Mouse (Mus musculus): ENCODE results near the gene Cyp4a10. TPM values are rescaled to one million over a fixed set of nuclear protein-coding genes. Genes with fewer than 3 reads are reported as not detected.
"Not testable (repeated sequence)": the region's sequence is repeated elsewhere in the genome, so short reads cannot be mapped to it uniquely, and the experiment has no call there.

Cyp4a10 gene
- polyA plus RNA-seq (2012; ENCODE audit: insufficient read depth, insufficient read length, missing spikeins), result not detected in 2 replicates

DNA sequence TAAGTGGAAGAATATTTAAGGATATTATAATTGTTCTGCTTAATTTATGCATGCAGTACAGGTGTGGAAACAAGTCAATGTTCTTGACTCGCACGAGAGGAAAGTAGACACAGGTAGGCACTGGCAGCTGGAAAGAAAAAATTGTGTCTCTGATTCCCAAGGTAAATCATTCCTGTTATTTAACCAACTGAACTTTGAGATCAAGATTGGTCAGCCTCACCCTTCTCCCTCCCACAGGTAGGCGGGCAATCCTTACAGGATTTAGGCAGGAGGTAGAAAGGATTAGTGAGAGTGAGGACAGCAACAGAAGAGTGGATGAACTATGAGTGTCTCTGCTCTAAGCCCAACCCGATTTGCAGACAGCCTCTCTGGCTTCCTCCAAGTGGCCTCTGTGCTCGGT lies at the start of gene Cyp4a10:
Cyp4a10 (plus strand) TSS at position 265 of the 400 bp plus-strand sequence.
- not testable (repeated sequence) for H3K4me1 ChIP-seq (ENCODE audit: control insufficient read depth, insufficient read depth, insufficient read length, low read length); H3K4me3 ChIP-seq (ENCODE audit: insufficient read depth, low read depth, low read length); H3K27ac ChIP-seq (replicated peaks; ENCODE audit: low read depth, low read length)

DNA sequence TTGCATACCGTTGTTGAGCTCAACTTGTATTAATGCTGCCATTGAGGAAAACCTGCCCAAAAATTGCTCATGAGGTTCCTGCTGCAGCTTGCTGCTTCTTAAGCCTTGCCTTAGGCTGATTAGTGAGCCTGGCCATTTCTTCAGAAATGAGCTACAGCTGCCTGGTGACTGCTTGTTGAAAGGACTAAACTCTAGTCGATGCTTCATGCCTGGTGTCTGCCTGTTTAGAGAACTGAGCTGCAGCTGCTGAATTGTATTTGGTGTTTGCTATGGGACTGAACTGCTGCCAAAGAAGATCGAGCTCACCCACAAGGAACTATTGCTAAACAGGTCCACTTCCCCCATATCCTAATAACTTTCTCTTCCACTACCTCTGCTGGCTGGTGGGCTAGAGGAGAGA lies 44.5 kb upstream of the Cyp4a10 start:
- H3K27ac ChIP-seq (replicated peaks; ENCODE audit: low read depth, low read length); H3K4me1 ChIP-seq (ENCODE audit: control insufficient read depth, insufficient read depth, insufficient read length, low read length); H3K4me3 ChIP-seq (ENCODE audit: insufficient read depth, low read depth, low read length): not testable (repeated sequence)

DNA sequence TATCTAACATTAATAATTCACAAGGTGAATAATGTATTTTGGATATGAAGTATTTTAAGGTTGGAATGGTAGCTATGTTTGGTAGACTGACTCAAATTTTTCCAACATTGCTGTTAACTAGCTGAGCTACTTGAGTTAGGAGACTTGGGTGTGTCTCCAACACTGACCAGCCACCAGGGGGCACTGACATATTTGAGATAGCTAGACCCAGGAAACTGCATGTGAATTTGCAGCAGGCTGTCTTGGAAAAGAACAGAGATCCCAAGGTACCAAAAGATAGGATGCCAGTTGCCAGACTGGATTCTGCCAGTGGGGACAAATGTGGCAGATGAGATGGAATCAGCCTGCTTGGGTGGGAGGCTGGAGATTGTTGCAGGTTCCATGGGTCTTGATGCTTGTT lies 42.0 kb upstream of the Cyp4a10 start:
- H3K4me3 ChIP-seq (ENCODE audit: insufficient read depth, low read depth, low read length); H3K4me1 ChIP-seq (ENCODE audit: control insufficient read depth, insufficient read depth, insufficient read length, low read length); H3K27ac ChIP-seq (replicated peaks; ENCODE audit: low read depth, low read length): not testable (repeated sequence)

DNA sequence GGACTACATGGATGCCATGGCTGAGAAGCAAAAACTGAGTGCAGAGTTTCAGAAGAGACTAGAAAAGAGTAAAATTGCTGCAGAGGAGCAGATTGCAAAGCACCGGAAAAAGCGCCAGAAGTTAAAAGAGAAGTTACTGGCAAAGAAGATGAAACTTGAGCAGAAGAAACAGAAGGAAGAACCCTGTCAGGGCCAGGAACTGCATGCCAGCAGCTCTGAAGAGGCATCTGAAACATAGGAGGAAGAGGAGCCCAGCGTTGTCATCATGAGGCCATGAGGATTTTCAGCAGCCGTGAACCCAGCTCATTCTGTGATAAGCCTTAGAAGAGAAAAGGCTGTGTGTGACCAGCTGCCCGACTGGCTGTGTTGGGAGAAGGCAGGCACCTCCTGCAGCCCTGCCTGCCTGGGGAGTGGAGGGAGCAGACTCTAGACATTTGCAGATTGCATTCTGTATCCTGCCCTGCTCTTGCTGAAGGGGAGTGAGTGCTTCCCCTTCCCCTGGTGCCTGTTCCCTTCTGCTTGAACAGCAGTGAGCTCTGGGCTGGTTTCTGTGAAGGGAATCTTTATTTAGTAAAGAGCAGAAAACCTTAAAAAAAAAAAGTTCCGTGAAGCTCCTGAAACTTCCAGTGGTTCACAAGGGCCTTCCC lies 36.9 kb upstream of the Cyp4a10 start:
- Histone ChIP-seq H3K27ac (replicated peaks; ENCODE audit: low read depth, low read length) (no peak overlapping the region), H3K4me1 (ENCODE audit: control insufficient read depth, insufficient read depth, insufficient read length, low read length) (no peaks in the 10 kb centered on the region; the same call in 1 of the 2 replicates), H3K4me3 (ENCODE audit: insufficient read depth, low read depth, low read length) (no peak overlapping the region)

DNA sequence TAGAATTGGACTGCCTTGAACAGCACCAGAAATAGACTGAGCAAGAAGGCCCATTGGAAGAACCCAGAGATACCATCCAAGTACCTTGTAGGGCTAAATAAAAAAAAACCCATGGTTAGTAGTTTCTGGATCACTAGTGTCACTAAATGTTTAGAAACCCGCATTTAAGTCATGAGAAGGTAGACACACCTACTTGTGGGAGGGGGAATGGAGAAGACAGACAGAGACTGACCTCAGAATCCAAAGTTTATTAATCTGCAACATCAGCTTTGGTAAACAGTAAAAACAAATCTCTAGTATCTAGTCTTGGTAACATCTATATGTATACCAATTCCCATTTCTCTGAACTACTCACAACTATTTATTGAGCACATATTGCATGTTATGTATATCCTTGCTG lies 22.1 kb upstream of the Cyp4a10 start, which contains the start of gene Cyp4a14:
Cyp4a14 (minus strand) TSS at position 142 of the 400 bp plus-strand sequence.
- Histone ChIP-seq H3K4me1 (ENCODE audit: control insufficient read depth, insufficient read depth, insufficient read length, low read length) (no peaks in the 10 kb centered on the region), H3K27ac (replicated peaks; ENCODE audit: low read depth, low read length) (no peak within 1 kb of the TSS), H3K4me3 (ENCODE audit: insufficient read depth, low read depth, low read length) (no peak within 1 kb of the TSS)

DNA sequence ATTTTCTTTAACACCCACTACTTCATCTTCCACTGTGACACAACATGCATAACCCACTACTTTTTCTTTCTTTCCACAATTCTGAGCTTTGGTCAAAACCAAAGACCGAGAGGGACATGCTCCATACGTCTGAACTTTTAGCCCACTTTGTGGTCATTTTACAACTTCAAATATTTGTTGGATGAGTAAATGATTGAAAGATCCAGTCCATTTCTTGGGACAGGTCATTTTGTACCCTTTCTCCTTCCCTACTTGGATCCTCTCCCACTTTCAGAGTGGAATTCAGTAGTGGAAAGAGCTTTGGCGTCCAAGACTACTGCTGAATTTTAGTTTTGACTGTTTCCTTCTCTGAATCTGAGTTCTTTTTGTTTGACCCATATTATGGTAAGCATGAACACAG lies 20.6 kb upstream of the Cyp4a10 start:
- no peaks in the 10 kb centered on the region for H3K4me1 ChIP-seq (ENCODE audit: control insufficient read depth, insufficient read depth, insufficient read length, low read length)
- peak overlapping the region; percentile 75 for H3K27ac ChIP-seq (replicated peaks; ENCODE audit: low read depth, low read length)
- H3K4me3 ChIP-seq (ENCODE audit: insufficient read depth, low read depth, low read length), result no peak overlapping the region

DNA sequence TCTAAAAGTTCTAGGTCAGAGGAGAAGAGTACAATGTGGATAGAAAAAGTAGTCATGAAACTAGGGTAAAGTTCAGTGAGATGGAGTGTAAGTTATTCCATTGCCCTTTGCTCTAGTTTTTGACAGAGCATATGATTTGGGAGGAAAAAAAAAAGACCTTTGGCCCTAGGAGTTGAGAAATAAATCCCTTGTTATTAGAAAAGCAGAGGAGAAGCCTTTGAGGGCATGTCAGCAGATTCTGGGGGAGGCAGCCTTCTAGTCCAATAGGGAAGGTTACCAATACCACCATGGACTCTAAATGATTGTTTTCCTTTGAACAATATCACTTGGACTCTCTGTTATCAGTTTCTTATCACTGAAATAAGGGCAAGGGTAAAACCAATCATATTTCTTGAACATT lies 4.1 kb upstream of the Cyp4a10 start:
- H3K4me3 ChIP-seq (ENCODE audit: insufficient read depth, low read depth, low read length); H3K4me1 ChIP-seq (ENCODE audit: control insufficient read depth, insufficient read depth, insufficient read length, low read length): not testable (repeated sequence)
- peak overlapping the region; percentile 99 for H3K27ac ChIP-seq (replicated peaks; ENCODE audit: low read depth, low read length)

DNA sequence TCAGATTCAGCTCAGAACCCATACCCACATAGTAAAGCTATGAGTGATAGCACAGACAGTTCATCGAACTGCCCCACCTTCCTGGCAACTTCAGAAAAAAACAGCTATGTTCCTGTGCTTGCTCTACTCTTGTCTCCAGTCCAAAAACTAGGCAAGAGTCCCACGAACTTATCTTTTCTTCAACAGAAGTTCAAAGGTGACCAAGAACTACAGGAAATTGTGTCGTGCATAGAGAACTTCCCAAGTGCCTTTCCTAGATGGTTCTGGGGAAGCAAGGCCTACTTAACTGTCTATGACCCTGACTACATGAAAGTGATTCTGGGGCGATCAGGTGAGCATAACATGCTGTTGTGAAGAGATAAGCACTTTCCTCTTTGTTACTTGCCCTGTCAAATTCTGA lies 1.4 kb downstream of the Cyp4a10 start:
- Histone ChIP-seq H3K4me3 (ENCODE audit: insufficient read depth, low read depth, low read length) (no peak overlapping the region), H3K27ac (replicated peaks; ENCODE audit: low read depth, low read length) (no peak overlapping the region), H3K4me1 (ENCODE audit: control insufficient read depth, insufficient read depth, insufficient read length, low read length) (no peaks in the 10 kb centered on the region)

DNA sequence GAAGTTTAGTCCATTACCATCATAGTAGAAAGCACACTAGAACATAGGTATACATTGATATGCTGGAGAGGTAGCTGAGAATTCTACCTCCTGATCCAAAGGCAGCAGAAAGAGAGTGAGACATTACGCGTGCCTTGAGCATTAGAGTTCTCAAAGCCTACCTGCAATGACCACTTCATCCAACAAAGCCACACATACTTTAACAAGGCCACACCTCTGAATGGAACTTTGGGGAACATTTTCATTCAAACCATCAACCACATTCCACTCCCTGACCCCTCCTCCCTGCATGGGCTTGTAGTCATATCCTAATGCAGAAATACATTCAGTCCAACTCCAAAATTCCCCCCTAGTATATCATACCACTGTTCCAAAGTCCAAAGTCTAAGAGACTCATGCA lies 3.7 kb downstream of the Cyp4a10 start:
- no peaks in the 10 kb centered on the region for H3K4me1 ChIP-seq (ENCODE audit: control insufficient read depth, insufficient read depth, insufficient read length, low read length)
- no peak overlapping the region for H3K27ac ChIP-seq (replicated peaks; ENCODE audit: low read depth, low read length)
- no peak overlapping the region for H3K4me3 ChIP-seq (ENCODE audit: insufficient read depth, low read depth, low read length)

DNA sequence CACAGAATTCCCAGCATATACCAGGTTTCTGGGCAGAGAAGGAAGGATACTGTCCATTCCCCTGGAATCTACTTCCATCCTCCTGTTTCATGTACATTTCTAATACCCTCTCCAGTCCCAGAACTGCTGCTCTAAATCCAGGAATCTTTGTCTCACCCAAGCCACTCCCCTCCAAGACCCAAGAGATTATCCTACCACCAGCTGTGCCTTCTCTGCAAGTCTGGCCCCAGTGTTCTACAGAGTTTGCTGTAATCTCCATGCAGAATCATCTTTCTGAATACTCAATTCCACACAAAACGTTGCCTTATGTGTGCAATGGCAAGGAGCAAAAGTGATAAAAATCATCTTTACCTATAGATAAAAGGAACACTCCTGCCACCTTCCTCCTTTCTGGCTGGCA lies 27.0 kb downstream of the Cyp4a10 start:
- H3K4me1 ChIP-seq (ENCODE audit: control insufficient read depth, insufficient read depth, insufficient read length, low read length), result peaks cover 2% of the 10 kb centered on the region; the same call in 1 of the 2 replicates
- peak overlapping the region; percentile 47; the same call in 1 of the 2 replicates for H3K27ac ChIP-seq (replicated peaks; ENCODE audit: low read depth, low read length)
- no peak overlapping the region for H3K4me3 ChIP-seq (ENCODE audit: insufficient read depth, low read depth, low read length)

DNA sequence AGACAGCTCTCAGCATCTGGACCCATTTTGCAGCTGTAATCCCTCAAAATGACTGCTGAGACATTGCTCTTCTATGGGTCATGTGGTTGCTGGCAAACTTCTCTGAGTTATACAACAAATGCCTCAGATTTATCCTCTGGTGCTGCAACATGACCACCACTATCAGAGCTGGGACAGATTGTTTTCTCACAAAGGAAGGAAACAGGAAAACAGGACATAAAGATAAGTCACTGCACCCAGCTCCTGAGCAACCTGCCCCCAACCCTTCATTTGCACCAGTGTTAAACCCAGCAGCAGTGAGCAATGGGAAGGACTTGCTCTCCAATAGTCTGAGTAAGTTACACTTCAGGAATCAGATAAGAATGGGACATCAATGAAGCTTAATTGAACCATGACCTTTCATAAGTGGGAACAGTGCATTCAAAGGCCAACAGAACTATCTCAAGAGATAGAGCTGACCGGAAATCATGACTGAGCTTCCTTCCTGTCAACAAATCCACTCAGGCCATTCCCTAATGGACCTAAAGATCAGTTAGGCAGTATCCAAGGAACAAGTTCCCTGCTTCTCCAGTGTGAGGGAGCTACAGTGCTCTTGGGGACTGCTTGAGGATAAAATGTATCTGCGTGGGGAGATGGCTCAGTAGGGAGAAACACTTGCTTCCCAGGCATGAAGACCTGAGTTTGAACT lies 28.2 kb downstream of the Cyp4a10 start:
- Histone ChIP-seq H3K4me1 (ENCODE audit: control insufficient read depth, insufficient read depth, insufficient read length, low read length) (peaks cover 2% of the 10 kb centered on the region; the same call in 1 of the 2 replicates), H3K4me3 (ENCODE audit: insufficient read depth, low read depth, low read length) (no peak overlapping the region), H3K27ac (replicated peaks; ENCODE audit: low read depth, low read length) (no peak overlapping the region)

DNA sequence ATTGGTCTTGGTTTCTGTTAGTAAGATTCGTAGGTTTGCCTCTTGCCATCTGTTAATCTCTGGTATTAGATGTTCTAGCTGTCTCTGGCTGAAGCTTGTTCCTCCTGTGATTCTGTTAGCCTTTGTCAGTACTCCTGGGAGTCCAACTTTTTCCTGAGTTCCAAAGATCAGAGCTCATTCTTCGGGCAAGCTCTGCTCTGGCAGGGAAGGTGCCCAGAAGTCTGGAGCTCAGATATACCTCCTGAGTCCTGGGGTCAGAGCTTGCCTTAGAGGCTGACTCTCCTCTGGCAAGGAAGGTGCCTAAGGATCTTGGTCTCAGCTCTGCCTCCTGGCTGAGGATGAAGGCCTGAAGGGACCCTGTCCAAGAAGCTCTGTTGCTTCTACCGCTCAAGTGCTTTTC lies 34.7 kb downstream of the Cyp4a10 start:
- Histone ChIP-seq H3K27ac (replicated peaks; ENCODE audit: low read depth, low read length) (peak overlapping the region; percentile 95), H3K4me1 (ENCODE audit: control insufficient read depth, insufficient read depth, insufficient read length, low read length) (peaks cover 3% of the 10 kb centered on the region), H3K4me3 (ENCODE audit: insufficient read depth, low read depth, low read length) (no peak overlapping the region)

DNA sequence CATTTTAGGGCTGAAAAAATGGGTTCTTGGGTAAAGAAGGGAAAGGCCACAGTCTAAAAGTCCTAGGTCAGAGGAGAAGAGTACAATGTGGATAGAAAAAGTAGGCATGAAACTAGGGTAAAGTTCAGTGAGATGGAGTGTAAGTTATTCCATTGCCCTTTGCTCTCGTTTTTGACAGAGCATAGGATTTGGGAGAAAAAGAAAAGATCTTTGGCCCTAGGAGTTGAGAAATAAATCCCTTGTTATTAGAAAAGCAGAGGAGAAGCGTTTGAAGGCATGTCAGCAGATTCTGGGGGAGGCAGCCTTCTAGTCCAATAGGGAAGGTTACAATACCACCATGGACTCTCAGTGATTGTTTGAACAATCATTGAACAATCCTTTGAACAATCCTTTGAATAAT lies 37.4 kb downstream of the Cyp4a10 start:
- Histone ChIP-seq H3K4me3 (ENCODE audit: insufficient read depth, low read depth, low read length) (no peak overlapping the region), H3K4me1 (ENCODE audit: control insufficient read depth, insufficient read depth, insufficient read length, low read length) (peaks cover 3% of the 10 kb centered on the region), H3K27ac (replicated peaks; ENCODE audit: low read depth, low read length) (peak overlapping the region; percentile 98)

DNA sequence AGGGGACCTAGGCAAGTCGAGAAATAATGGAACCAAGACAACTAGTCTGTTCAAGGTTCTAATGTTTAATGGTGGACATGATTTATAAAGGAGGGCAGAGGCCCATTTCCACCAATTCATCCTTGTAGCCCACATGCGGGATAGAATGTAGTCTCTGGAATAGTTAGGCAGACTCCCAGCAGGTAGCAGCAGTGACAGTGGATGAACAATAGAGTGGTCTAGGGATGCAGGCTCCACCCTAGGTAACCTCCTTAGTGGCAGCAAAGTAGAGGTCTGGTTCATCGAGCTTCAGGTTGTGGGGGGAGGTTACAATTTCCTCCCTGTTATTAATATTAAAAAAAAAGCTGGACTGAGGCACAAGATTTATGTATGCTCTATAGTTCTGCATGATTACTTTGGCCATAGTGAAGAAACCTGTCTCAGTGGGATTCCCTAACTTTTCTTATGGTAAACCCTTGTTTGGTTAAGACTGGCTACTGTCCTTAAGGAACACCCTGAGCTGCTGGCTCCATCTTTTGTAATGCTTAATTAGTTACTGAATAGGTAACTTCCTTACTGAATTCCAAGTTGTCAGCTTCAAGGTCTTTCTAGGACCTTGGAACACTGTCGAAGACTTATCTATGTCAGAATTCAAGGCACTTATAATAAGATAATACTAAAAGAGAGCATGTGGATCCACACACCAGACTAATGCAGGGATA lies 39.9 kb downstream of the Cyp4a10 start:
- no peak overlapping the region; the same call in 1 of the 2 replicates for H3K27ac ChIP-seq (replicated peaks; ENCODE audit: low read depth, low read length)
- peaks cover 1% of the 10 kb centered on the region for H3K4me1 ChIP-seq (ENCODE audit: control insufficient read depth, insufficient read depth, insufficient read length, low read length)
- no peak overlapping the region for H3K4me3 ChIP-seq (ENCODE audit: insufficient read depth, low read depth, low read length)

DNA sequence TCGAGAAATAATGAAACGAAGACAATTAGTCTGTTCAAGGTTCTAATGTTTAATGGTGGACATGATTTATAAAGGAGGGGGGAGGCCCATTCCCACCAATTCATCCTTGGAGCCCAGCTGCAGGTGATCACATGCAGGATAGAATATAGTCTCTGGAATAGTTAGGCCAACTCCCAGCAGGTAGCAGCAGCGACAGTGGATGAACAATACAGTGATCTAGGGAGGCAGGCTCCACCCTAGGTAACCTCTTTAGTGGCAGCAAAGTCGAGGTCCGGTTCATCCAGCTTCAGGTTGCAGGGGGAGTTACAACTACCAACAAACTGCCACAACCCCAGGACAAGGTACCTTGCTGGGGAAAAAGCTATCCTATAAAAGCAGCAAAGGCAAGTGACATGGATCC lies 43.2 kb downstream of the Cyp4a10 start:
- H3K4me1 ChIP-seq (ENCODE audit: control insufficient read depth, insufficient read depth, insufficient read length, low read length); H3K27ac ChIP-seq (replicated peaks; ENCODE audit: low read depth, low read length); H3K4me3 ChIP-seq (ENCODE audit: insufficient read depth, low read depth, low read length): not testable (repeated sequence)

Measured in brown adipose tissue, adult 24 weeks (tissue).